Mouse (Mus musculus) stomach, embryonic 14.5 days (tissue): ENCODE results near the gene Olfr545. TPM values are rescaled to one million over a fixed set of nuclear protein-coding genes. Genes with fewer than 3 reads are reported as not detected.
"Not testable (repeated sequence)": the region's sequence is repeated elsewhere in the genome, so short reads cannot be mapped to it uniquely, and the experiment has no call there.

Experiments
- ATAC-seq: fragments of 200-750 bp; cut with Nextera tagmentation; 2 replicates; pipeline ENCODE4 v1.8.0; 2017; ENCODE audit warnings: low read depth, moderate TSS enrichment; ENCODE audit not compliant: insufficient number of reproducible peaks, insufficient read depth, low FRiP score
- H3K27ac ChIP-seq: fragments of 300-500 bp; sonication (generic); 2 replicates; pipeline ENCODE4 v1.5.1; 2014; ENCODE audit warnings: mild to moderate bottlenecking, low read length, moderate library complexity, mixed read lengths
- H3K27me3 ChIP-seq: fragments of 300-500 bp; sonication (generic); 2 replicates; pipeline ENCODE4 v1.6.1; 2014; ENCODE audit warnings: low read length, control low read depth, mixed read lengths; ENCODE audit not compliant: control insufficient read depth, insufficient read depth
- H3K36me3 ChIP-seq: fragments of 300-500 bp; sonication (generic); 2 replicates; pipeline ENCODE4 v1.6.1; 2014; ENCODE audit warnings: mild to moderate bottlenecking, control low read depth, low read length, moderate library complexity, mixed read lengths; ENCODE audit not compliant: control insufficient read depth, insufficient read depth
- H3K4me1 ChIP-seq: fragments of 300-500 bp; sonication (generic); 2 replicates; pipeline ENCODE4 v1.6.1; 2014; ENCODE audit warnings: low read length, control low read depth, mixed read lengths; ENCODE audit not compliant: control insufficient read depth, insufficient read depth
- H3K4me2 ChIP-seq: fragments of 300-500 bp; sonication (generic); replicated peaks from 2 replicates; pipeline ENCODE4 v1.6.1; 2014; ENCODE audit warnings: low read depth, low read length, control low read depth
- H3K4me3 ChIP-seq: fragments of 300-500 bp; sonication (generic); 2 replicates; pipeline ENCODE4 v1.5.1; 2014; ENCODE audit warnings: low read depth, low read length, control low read depth
- H3K9ac ChIP-seq: fragments of 300-500 bp; sonication (generic); replicated peaks from 2 replicates; pipeline ENCODE4 v1.6.1; 2014; ENCODE audit warnings: low read depth, mild to moderate bottlenecking, control low read depth, low read length, moderate library complexity, mixed read lengths
- H3K9me3 ChIP-seq: fragments of 300-500 bp; sonication (generic); 2 replicates; pipeline ENCODE4 v1.6.1; 2016; ENCODE audit warnings: low read depth, low read length, control low read depth; ENCODE audit not compliant: control insufficient read depth
- WGBS: fragments of 180-500 bp; shearing (Covaris S2); extraction: QIAGEN DNeasy Blood & Tissue Kit; methylation state at CpG from one replicate; pipeline ENCODE4 v1.1.7; 2014; 5-methylcytosine and 5-hydroxymethylcytosine counted together
- polyA plus RNA-seq: library from polyadenylated mRNA; unstranded; fragments of >200 nt; fragmentation: Nextera tagmentation; extraction: Ambion mirVana; gene quantifications from 2 replicates; pipeline ENCODE4 v1.2.1, GENCODE M21; 2014

The Olfr545 gene
- polyA plus RNA-seq, 1 experiment from 2014 or later = 0.09 TPM

- WGBS = 48% methylated on average over 1 of the region's 1 CpGs
- ATAC-seq = no peak
- H3K9ac ChIP-seq = no peak overlapping the region
Measured at GRCm38 (mm10) chr7:102486105-102486504, 13.3 kb downstream of the Olfr545 start.

DNA sequence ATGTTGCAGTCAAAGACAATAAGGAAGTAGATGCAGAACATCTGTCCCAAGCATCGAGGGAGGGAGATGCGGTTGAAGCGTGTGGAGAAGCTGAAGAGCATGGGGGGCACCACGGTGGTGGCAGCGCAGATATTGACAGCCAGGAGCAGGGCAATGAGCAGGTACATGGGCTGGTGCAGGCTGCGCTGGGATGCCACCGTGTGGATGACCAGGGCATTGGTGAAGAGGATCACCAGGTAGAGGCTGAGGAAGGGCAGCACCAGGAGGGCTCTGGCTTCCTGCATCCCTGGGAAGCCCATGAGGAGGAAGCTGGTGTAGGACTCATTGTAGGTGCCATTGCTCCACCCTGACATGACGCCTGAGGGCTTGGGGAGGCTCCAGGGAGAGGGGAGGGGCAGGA lies 14.6 kb downstream of the Olfr545 start:
- H3K4me1 ChIP-seq, H3K9ac ChIP-seq, H3K36me3 ChIP-seq, H3K4me2 ChIP-seq, H3K9me3 ChIP-seq, H3K27ac ChIP-seq, H3K4me3 ChIP-seq, H3K27me3 ChIP-seq: not testable (repeated sequence)
- WGBS = 62% methylated on average over 8 of the region's 8 CpGs
- 0 out of 2 replicates have a peak, but pooled peaks have one; percentile 34 for ATAC-seq

More at GRCm38 (mm10) chr7:102486105-102486504, 13.3 kb downstream of the Olfr545 start:
- Histone ChIP-seq H3K4me3 (no peak overlapping the region), H3K9me3 (no peaks in the 10 kb centered on the region), H3K27ac (no peak overlapping the region), H3K27me3 (no peaks in the 10 kb centered on the region), H3K4me1 (no peaks in the 10 kb centered on the region), H3K36me3 (no peaks in the 10 kb centered on the region), H3K4me2 (no peak overlapping the region)

GRCm38 (mm10) chr7:102483665-102484064 lies 15.7 kb downstream of the Olfr545 start:
- Histone ChIP-seq H3K4me2 (no peak overlapping the region), H3K4me3 (no peak overlapping the region), H3K9ac (no peak overlapping the region), H3K36me3 (no peaks in the 10 kb centered on the region), H3K9me3 (no peaks in the 10 kb centered on the region), H3K4me1 (no peaks in the 10 kb centered on the region), H3K27ac (no peak overlapping the region), H3K27me3 (no peaks in the 10 kb centered on the region)
- no peak for ATAC-seq
- WGBS = 79% methylated on average over 2 of the region's 2 CpGs

GRCm38 (mm10) chr7:102481579-102481978 lies 17.8 kb downstream of the Olfr545 start, which contains the start of gene Olfr543:
Olfr543 (minus strand) TSS chr7:102481679.
- WGBS = 95% methylated on average over 4 of the region's 4 CpGs

GRCm38 (mm10) chr7:102480821-102481220 lies 18.6 kb downstream of the Olfr545 start:
- Histone ChIP-seq H3K27ac (no peak overlapping the region), H3K4me1 (no peaks in the 10 kb centered on the region), H3K9ac (no peak overlapping the region), H3K9me3 (no peaks in the 10 kb centered on the region), H3K4me3 (no peak overlapping the region), H3K36me3 (no peaks in the 10 kb centered on the region), H3K27me3 (no peaks in the 10 kb centered on the region), H3K4me2 (no peak overlapping the region)
- ATAC-seq = no peak
- WGBS = 58% methylated on average over 4 of the region's 4 CpGs

More at GRCm38 (mm10) chr7:102481579-102481978, 17.8 kb downstream of the Olfr545 start, which contains the start of gene Olfr543:
- H3K9ac ChIP-seq = no peak within 1 kb of the TSS
- H3K36me3 ChIP-seq = no peaks in the 10 kb centered on the region
- H3K27me3 ChIP-seq = no peaks in the 10 kb centered on the region
- no peaks in the 10 kb centered on the region for H3K4me1 ChIP-seq
- no peak within 1 kb of the TSS for H3K27ac ChIP-seq
- ATAC-seq = no peak
- H3K4me3 ChIP-seq = no peak within 1 kb of the TSS
- no peaks in the 10 kb centered on the region for H3K9me3 ChIP-seq
- no peak within 1 kb of the TSS for H3K4me2 ChIP-seq

GRCm38 (mm10) chr7:102479368-102480078 lies 19.9 kb downstream of the Olfr545 start:
- no peak for ATAC-seq
- H3K27ac ChIP-seq = no peak overlapping the region
- no peak overlapping the region for H3K4me2 ChIP-seq
- no peak overlapping the region for H3K4me3 ChIP-seq
- H3K36me3 ChIP-seq = no peaks in the 10 kb centered on the region
- no peaks in the 10 kb centered on the region for H3K9me3 ChIP-seq
- H3K9ac ChIP-seq = no peak overlapping the region
- no peaks in the 10 kb centered on the region for H3K27me3 ChIP-seq
- H3K4me1 ChIP-seq = no peaks in the 10 kb centered on the region
- WGBS = 73% methylated on average over 5 of the region's 5 CpGs

GRCm38 (mm10) chr7:102478926-102479325 lies 20.4 kb downstream of the Olfr545 start:
- Histone ChIP-seq H3K36me3 (no peaks in the 10 kb centered on the region), H3K9ac (no peak overlapping the region), H3K27ac (no peak overlapping the region), H3K9me3 (no peaks in the 10 kb centered on the region), H3K4me2 (no peak overlapping the region), H3K4me3 (no peak overlapping the region), H3K27me3 (no peaks in the 10 kb centered on the region), H3K4me1 (no peaks in the 10 kb centered on the region)
- no peak for ATAC-seq
- WGBS = 71% methylated on average over 3 of the region's 3 CpGs

GRCm38 (mm10) chr7:102478425-102478824 lies 20.9 kb downstream of the Olfr545 start:
- 87% methylated on average over 4 of the region's 4 CpGs for WGBS

DNA sequence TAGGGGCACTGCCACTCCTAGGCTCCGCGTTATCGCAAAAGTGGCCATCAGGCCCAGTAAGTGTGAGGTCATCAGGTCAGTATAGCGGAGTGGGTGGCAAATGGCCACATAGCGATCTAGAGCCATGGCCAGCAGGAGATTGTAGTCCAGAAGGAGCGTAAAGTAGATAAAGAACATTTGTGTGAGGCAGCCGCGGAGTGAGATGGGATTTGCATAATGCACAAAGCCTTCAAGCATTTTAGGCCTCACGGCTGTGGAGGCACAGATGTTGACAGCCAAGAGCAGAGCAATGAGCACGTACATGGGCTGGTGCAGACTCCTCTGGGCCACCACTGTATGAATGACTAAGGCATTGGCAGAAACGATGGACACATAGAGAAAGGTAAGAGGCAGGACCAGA lies 22.0 kb downstream of the Olfr545 start:
- no peaks in the 10 kb centered on the region for H3K36me3 ChIP-seq
- no peaks in the 10 kb centered on the region for H3K4me1 ChIP-seq
- H3K9me3 ChIP-seq = no peaks in the 10 kb centered on the region
- no peak overlapping the region for H3K4me3 ChIP-seq
- 80% methylated on average over 11 of the region's 11 CpGs for whole genome bisulfite sequencing
- no peaks in the 10 kb centered on the region for H3K27me3 ChIP-seq
- no peak overlapping the region for H3K9ac ChIP-seq
- H3K4me2 ChIP-seq = no peak overlapping the region
- no peak for ATAC-seq
- no peak overlapping the region for H3K27ac ChIP-seq

More at GRCm38 (mm10) chr7:102478425-102478824, 20.9 kb downstream of the Olfr545 start:
- H3K9me3 ChIP-seq = no peaks in the 10 kb centered on the region
- no peak for ATAC-seq
- no peaks in the 10 kb centered on the region for H3K36me3 ChIP-seq
- H3K4me2 ChIP-seq = no peak overlapping the region
- H3K4me1 ChIP-seq = no peaks in the 10 kb centered on the region
- no peak overlapping the region for H3K9ac ChIP-seq
- no peak overlapping the region for H3K27ac ChIP-seq
- no peak overlapping the region for H3K4me3 ChIP-seq
- no peaks in the 10 kb centered on the region for H3K27me3 ChIP-seq
